Mouse (Mus musculus) hematopoietic stem cell, adult 5-6 weeks (primary cell): ENCODE results near the gene Prdm1. TPM values are rescaled to one million over a fixed set of nuclear protein-coding genes. Genes with fewer than 3 reads are reported as not detected.

ENCODE experiments used
- ATAC-seq, 2 experiments: fragments of 125-278 bp in 1 of 2; replicated peaks in 1 of 2; 2 replicates each; pipeline ENCODE4 v1.8.0; 2016 to 2017; ENCODE audit warnings: inconsistent platforms in 2 of 2, mild to moderate bottlenecking in 2 of 2, moderate number of reproducible peaks in 2 of 2, low read depth in 1 of 2, moderate TSS enrichment in 1 of 2; ENCODE audit not compliant: low FRiP score in 2 of 2, poor library complexity in 2 of 2, severe bottlenecking in 2 of 2, insufficient read depth in 1 of 2, low TSS enrichment in 1 of 2
- total RNA-seq: library from RNA; stranded (forward); fragments of 172-1452, 232-1000 nt; gene quantifications from 2 replicates; pipeline ENCODE4 v1.2.3, GENCODE M21; 2017

Gene Prdm1
- 0.74 and 0.81 TPM in 2 replicates for total RNA-seq

DNA sequence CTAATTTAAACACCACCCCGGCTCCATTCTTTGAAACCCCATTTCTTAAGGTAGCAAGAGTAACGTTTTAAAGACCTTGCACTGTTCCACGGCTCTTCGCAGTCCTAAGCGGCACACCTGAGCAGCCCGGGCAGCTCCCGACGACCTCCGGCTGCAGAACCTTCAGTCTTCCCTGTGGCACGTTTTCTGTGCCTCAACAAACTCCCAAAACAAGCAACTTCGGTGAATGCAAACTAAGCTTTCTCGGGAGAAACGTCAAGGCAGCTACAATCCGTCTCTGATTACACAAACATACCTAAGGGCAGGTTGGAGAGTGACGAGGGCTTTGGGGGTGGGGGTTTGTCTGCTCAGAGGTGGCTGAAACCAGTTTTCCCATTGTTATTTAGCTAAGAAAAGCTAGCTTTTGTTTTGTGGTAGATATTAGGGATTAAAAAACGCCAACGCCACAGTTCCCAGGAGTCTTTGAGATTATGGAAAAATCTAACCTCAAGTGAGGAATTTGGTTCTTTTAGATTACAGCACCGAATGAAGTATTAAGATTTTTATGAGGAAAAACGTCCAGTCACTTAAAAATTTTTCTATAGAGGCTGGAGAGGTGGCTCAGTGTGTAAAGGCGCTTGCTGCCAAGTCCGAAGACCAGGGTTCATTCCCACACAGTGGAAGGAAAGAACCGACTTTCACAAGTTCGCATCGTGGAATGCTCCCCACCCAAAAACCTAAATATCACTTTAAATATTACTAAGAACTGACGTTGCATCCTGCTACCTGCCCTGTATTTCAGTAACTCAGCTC, at the start of gene Prdm1:
TSS of gene Prdm1 (minus strand) at position 211 of the 792 bp plus-strand sequence.
- no peak for ATAC-seq

- ATAC-seq = 0 out of 4 replicates have a peak, but pooled peaks have one; percentile 27 to 39
Observed at GRCm38 (mm10) chr10:44565971-44566370, 37.7 kb upstream of the Prdm1 start.

DNA sequence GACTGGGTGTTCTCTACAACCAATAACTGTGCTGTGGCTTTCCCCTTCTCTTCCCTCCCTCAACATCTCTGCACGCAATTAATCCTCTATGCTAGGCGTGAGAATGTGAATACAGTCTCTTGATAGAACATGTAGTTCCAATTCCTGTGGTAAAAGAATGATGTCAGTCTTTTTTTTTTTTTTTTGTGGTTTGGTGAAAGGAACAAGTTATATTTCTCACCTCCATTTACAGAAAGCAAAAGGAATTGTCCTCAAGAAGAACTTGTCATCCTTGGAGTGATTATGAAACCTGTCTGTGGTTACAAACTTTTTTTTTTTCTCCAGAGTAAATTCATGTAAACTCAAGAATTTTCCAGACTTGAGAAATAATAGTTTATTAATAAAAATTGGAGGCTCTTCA, 36.8 kb upstream of the Prdm1 start:
- no peak for ATAC-seq

DNA sequence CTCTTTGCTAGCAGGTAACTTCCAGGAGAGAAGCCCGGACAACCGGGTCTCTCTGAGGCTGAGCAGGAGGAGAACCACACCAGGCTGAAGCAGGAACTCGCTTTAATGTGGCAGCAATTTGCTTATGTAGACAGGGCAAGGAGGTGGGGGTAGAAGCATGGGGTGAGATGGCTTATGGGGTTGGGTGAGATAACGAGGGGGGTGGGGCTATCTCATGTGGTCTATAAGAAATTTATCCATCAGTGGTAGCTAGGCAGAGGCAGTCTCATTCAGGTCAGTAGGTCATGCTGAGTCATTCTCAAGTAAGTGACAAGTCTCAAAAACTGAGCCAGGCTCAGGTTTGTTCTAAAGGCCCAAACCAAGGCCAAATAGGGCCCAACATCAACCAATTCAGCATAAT, 28.5 kb upstream of the Prdm1 start:
- no peak for ATAC-seq

DNA sequence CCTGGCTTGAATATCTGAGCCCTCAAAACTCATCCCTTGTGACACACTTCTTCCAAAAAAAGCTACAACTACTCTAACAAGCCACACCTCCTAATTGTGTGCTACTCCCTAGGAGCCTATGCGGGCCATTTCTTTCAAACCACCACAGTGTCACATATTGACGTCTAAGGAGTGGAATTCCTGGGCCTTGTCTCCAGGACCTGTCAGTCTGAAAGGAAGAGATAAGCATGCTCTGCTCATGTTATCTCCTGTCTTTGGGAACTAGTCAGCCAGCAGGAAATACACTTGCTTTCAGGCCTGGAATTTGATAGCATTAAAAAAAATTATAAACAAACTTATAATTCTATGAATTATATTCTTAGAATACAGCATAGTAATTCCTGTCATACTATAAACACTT, 27.0 kb upstream of the Prdm1 start:
- ATAC-seq = no peak

GRCm38 (mm10) chr10:44553648-44554047, 25.3 kb upstream of the Prdm1 start:
- ATAC-seq = no peak

GRCm38 (mm10) chr10:44539033-44539578, 10.8 kb upstream of the Prdm1 start:
- peak; percentile 80 to 92 for ATAC-seq

GRCm38 (mm10) chr10:44538137-44538536, 9.8 kb upstream of the Prdm1 start:
- peak; percentile 34 to 44; a peak in 1 of 4 replicates for ATAC-seq

- no peak for ATAC-seq
Observed at GRCm38 (mm10) chr10:44530067-44530360, 1.7 kb upstream of the Prdm1 start.

GRCm38 (mm10) chr10:44529218-44530066, 1.1 kb upstream of the Prdm1 start:
- ATAC-seq = peak; percentile 97 to 98

DNA sequence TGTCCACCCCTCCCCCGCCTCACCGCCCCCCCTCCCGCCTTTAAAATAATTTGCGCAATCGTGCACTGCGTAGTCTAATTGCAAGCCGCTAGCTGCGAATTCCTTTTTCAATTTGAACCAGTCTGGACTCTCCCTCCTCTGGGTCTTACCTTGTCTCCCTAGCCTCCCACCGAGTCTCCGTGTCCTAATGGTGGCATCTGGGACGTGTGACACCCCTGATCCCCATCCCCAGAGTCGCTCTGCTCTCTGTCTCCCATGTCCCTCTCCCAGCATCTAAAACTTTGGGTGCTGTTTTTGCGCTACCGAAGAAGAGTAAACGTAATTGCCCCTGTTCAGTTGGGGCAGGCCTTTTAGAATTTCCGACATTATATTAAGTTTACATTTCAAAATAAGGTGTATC, 650 bp downstream of the Prdm1 start:
- no peak for ATAC-seq

DNA sequence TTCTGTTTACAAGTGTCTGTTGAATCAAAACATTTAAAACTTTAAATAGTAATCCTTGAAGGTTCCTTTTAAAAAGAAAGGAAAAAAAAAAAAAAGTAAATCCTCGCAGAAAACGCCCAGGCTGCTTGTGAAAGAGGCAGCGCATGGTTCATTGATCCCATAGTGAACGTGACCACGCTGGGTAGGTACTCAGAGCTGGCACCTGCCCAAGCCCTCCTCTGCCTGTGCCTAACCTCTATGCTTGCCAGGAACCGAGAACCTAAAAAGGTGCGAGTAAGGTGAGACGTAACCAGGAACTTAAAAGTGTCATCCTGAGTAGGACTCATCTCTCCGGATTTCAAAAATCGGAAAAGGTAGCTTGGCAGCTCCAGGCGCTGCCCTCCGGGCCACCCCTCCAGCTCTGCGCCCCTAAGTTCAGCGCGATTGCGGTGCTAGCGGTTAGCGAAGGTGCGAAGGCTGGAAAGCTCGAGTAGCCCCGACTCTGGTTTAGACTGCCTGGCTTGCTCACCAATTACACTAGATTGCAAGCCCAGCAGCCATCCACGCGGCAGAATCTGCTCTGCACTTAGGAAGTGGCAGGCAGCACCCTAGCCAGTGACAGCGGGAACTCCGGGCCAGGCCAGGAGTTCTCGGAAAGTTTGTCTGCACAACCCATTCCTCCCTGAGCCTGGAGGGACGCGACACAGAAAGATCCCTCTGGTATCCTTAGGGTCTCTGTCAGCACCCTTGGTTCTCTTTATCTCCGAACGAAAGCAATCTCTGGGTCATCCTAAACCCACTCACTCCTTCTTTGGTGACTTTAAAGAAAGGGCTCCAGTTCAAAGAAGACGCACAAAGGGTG, 1.3 kb downstream of the Prdm1 start:
- ATAC-seq = peak; percentile 36 to 40; a peak in 3 of 4 replicates

DNA sequence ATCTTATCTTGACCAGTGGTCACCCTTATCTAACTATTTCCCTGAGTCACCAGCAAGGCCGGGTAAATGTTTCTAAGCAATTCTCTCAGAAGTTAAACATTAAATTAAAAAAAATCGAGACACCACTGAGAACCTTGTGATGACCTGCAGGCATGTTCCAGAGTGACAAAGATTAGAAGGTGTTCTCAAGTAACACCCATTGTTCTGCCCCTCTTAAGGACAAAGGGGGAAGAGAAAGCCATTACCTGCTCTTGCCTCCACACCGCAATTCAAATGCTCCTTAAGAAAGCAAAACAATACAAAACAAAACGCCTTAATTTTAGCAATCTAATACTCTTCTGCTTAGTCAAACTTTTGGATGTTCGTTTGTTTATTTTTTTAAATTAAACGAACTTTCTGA, 8.1 kb downstream of the Prdm1 start:
- ATAC-seq = no peak

GRCm38 (mm10) chr10:44518631-44519030, 9.7 kb downstream of the Prdm1 start:
- no peak for ATAC-seq

DNA sequence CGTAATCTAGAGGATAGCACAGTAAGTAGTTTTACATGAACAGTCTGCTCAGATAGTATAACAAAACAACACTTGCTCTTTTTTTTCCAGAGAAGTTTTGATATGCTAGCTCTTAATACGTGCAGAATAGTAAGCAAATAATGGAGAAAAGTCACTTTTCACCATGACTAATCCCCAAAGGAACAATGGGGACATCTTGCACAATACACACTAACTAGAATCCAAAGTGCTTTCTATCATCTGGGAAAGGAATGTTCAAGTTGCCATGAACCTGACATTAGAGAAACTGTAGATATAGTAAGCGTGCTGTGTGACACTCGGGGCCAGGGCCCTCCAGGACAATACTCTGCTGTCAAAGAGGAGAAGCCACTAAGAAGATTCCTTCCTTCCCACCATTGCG, 15.2 kb downstream of the Prdm1 start:
- no peak for ATAC-seq

- ATAC-seq = no peak
Observed at GRCm38 (mm10) chr10:44511029-44511428, 17.3 kb downstream of the Prdm1 start.

DNA sequence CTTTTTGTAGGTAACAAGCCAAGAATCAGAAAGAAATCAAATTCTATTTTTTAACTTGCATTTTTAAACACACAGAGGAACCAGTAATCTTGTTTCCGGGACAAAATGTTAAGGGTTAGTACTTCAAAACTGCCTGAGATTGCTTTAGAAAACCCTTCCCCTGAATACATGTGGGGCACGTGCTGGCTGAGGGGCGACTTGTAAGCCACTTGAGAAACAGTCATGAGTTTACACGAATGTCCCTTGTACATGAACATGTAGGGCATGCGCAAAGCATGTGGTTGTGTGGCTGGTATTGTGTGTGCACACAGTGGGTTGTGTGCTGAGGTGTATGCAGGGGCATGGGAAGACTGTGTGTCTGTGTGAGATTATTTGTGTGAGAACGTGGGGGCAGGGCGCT, 19.7 kb downstream of the Prdm1 start:
- ATAC-seq = no peak
